Mouse (Mus musculus): ENCODE measurements around the gene Gm13306. TPM values are rescaled to one million over a fixed set of nuclear protein-coding genes. Genes with fewer than 3 reads are reported as not detected.

The Gm13306 gene
- not detected for polyA plus RNA-seq (2017; shearing (Covaris generic))

GRCm38 (mm10) chr4:42153136-42153535 lies at the start of gene Gm13306:
TSS of gene Gm13306 (plus strand) at chr4:42153436.

GRCm38 (mm10) chr4:42114517-42114916 lies 38.7 kb upstream of the Gm13306 start, which contains the start of gene Gm13304:
TSS of gene Gm13304 (plus strand) at chr4:42114817.

GRCm38 (mm10) chr4:42168503-42168902 lies 15.3 kb downstream of the Gm13306 start, which contains the start of gene Gm13305:
TSS of gene Gm13305 (minus strand) at chr4:42168603.

Other genes with a start within 250 kb of the Gm13306 start
- gene Gm21541, start 249.8 kb upstream of the Gm13306 start, polyA plus RNA-seq (2017; shearing (Covaris generic)): not detected
- gene Gm20878, start 211.9 kb upstream of the Gm13306 start, polyA plus RNA-seq (2017; shearing (Covaris generic)): 2.8 TPM
- gene Fam205a4, start 187.4 kb upstream of the Gm13306 start, polyA plus RNA-seq (2017; shearing (Covaris generic)): not detected
- not detected for gene Gm21093, start 118.7 kb upstream of the Gm13306 start, polyA plus RNA-seq (2017; shearing (Covaris generic))
- not detected for gene Gm3893, start 62.2 kb upstream of the Gm13306 start, polyA plus RNA-seq (2017; shearing (Covaris generic))
- not detected for gene Gm13304, start 38.6 kb upstream of the Gm13306 start, polyA plus RNA-seq (2017; shearing (Covaris generic))
- gene Gm13305, start 15.2 kb downstream of the Gm13306 start, polyA plus RNA-seq (2017; shearing (Covaris generic)): not detected
- not detected for gene Gm10600, start 87.2 kb downstream of the Gm13306 start, polyA plus RNA-seq (2017; shearing (Covaris generic))
- gene Ccl21b, start 102.3 kb downstream of the Gm13306 start, polyA plus RNA-seq (2017; shearing (Covaris generic)): not detected
- gene Gm21953, start 140.8 kb downstream of the Gm13306 start, polyA plus RNA-seq (2017; shearing (Covaris generic)): not detected
- gene Fam205a3, start 164.9 kb downstream of the Gm13306 start, polyA plus RNA-seq (2017; shearing (Covaris generic)): not detected

Data from effector memory CD4-positive, alpha-beta T cell, adult 7 months (primary cell).